Mouse (Mus musculus): ENCODE measurements around the gene Ano4.

Gene Ano4

DNA sequence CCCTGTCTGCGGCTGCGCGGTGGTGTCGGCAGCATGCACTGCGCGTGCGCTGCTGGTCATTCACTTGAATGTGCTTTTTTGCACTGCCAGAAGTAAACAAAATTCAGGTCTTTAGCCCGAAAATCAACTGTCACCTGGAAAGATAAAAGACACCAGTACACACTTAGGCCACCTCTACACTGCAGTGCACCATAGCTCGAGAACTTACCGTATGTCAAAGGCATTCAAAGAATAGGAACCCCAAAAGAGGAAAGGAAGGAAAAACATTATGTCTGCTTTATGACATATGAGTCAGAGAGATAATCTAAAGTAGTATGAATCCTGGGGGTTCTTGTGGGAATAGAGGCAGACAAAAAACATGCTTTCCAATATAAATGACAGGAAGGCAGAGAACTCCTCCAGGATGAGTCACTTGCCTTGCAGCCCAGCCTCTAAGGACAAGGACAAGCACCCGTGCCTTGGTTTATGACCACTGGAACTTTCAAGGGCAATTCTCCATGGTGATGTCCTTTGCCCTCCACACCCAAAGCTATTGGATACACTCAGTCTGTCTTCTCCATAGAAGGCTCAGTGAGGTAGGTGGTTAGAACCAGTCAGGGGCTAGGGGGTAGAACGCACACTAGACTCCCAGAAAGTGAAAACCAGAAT lies 394.8 kb downstream of the Ano4 start:
- no peak for DNase-seq (ENCODE audit: low spot score)
